Mouse (Mus musculus) lung, embryonic 16.5 days (tissue): Measurements from ENCODE around the gene Zbtb9. TPM values are rescaled to one million over a fixed set of nuclear protein-coding genes. Genes with fewer than 3 reads are reported as not detected.

Source experiments
- ATAC-seq: fragments of 200-750 bp; cut with Nextera tagmentation; 2 replicates; pipeline ENCODE4 v1.8.0; 2017; ENCODE audit warnings: low read depth, mild to moderate bottlenecking, moderate library complexity
- H3K27ac ChIP-seq: fragments of 300-500 bp; sonication (generic); 2 replicates; pipeline ENCODE4 v1.5.1; 2014; ENCODE audit warnings: mild to moderate bottlenecking, control low read depth, low read length
- H3K27me3 ChIP-seq: fragments of 300-500 bp; sonication (generic); 2 replicates; pipeline ENCODE4 v1.6.1; 2014; ENCODE audit warnings: low read depth, low read length, mixed read lengths; ENCODE audit not compliant: control insufficient read depth, insufficient read depth
- H3K36me3 ChIP-seq: fragments of 300-500 bp; sonication (generic); 2 replicates; pipeline ENCODE4 v1.6.1; 2014; ENCODE audit warnings: low read length; ENCODE audit not compliant: control insufficient read depth, insufficient read depth
- H3K4me1 ChIP-seq: fragments of 300-500 bp; sonication (generic); replicated peaks from 2 replicates; pipeline ENCODE4 v1.6.1; 2014; ENCODE audit warnings: low read length, mixed read lengths; ENCODE audit not compliant: control insufficient read depth, insufficient read depth
- H3K4me2 ChIP-seq: fragments of 300-500 bp; sonication (generic); 2 replicates; pipeline ENCODE4 v1.6.1; 2014; ENCODE audit warnings: low read depth, low read length, control low read depth
- H3K4me3 ChIP-seq: fragments of 300-500 bp; sonication (generic); 2 replicates; pipeline ENCODE4 v1.5.1; 2014; ENCODE audit warnings: mild to moderate bottlenecking, low read length, control low read depth
- H3K9ac ChIP-seq: fragments of 300-500 bp; sonication (generic); 2 replicates; pipeline ENCODE4 v1.6.1; 2014; ENCODE audit warnings: low read length, control low read depth
- H3K9me3 ChIP-seq: fragments of 300-500 bp; sonication (generic); 2 replicates; pipeline ENCODE4 v1.6.1; 2016; ENCODE audit warnings: low read length; ENCODE audit not compliant: control insufficient read depth
- WGBS: fragments of 180-500 bp; shearing (Covaris S2); extraction: QIAGEN DNeasy Blood & Tissue Kit; methylation state at CpG from one replicate; pipeline ENCODE4 v1.1.7; 2014; 5-methylcytosine and 5-hydroxymethylcytosine counted together
- polyA plus RNA-seq: library from polyadenylated mRNA; unstranded; fragments of >200 nt; fragmentation: Nextera tagmentation; extraction: Ambion mirVana; gene quantifications from 2 replicates; pipeline ENCODE4 v1.2.1, GENCODE M21; 2015

The Zbtb9 gene
- polyA plus RNA-seq, 1 experiment from 2014 or later, result 17.1 TPM

GRCm38 (mm10) chr17:26945824-26946495 lies 27.0 kb upstream of the Zbtb9 start:
- Histone ChIP-seq H3K36me3 (no peaks in the 10 kb centered on the region), H3K4me1 (peaks cover 27% of the 10 kb centered on the region), H3K27ac (peak overlapping the region; percentile 58), H3K9me3 (no peaks in the 10 kb centered on the region), H3K27me3 (no peaks in the 10 kb centered on the region), H3K9ac (peak overlapping the region; percentile 72), H3K4me2 (peak overlapping the region; percentile 79), H3K4me3 (peak overlapping the region; percentile 53)
- ATAC-seq, result no peak
- WGBS, result 35% methylated on average over 13 of the region's 13 CpGs

- Histone ChIP-seq H3K27me3 (no peaks in the 10 kb centered on the region), H3K4me3 (peak overlapping the region; percentile 53), H3K4me1 (peaks cover 33% of the 10 kb centered on the region), H3K4me2 (peak overlapping the region; percentile 79), H3K27ac (peak overlapping the region; percentile 58), H3K9me3 (no peaks in the 10 kb centered on the region), H3K36me3 (no peaks in the 10 kb centered on the region), H3K9ac (peak overlapping the region; percentile 72)
- 2% methylated on average over 36 of the region's 37 CpGs for WGBS
- peak; percentile 67 for ATAC-seq
Measured at GRCm38 (mm10) chr17:26946567-26946966, 26.4 kb upstream of the Zbtb9 start.

- Histone ChIP-seq H3K9me3 (no peaks in the 10 kb centered on the region), H3K9ac (no peak overlapping the region), H3K4me2 (peak overlapping the region; percentile 79), H3K27ac (no peak overlapping the region), H3K4me1 (peaks cover 40% of the 10 kb centered on the region), H3K27me3 (no peaks in the 10 kb centered on the region), H3K4me3 (no peak overlapping the region), H3K36me3 (no peaks in the 10 kb centered on the region)
- ATAC-seq, result no peak
- WGBS, result 54% methylated on average over 12 of the region's 12 CpGs
Measured at GRCm38 (mm10) chr17:26947231-26948100, 25.5 kb upstream of the Zbtb9 start.

- peak overlapping the region; percentile 64 for H3K27ac ChIP-seq
- ATAC-seq, result peak; percentile 15; the same call in 1 of the 2 replicates
- under 1% methylated on average over 24 of the region's 87 CpGs for WGBS
- peak overlapping the region; percentile 92 for H3K4me2 ChIP-seq
- H3K4me3 ChIP-seq, result peak overlapping the region; percentile 71
- H3K4me1 ChIP-seq, result peaks cover 48% of the 10 kb centered on the region
- no peaks in the 10 kb centered on the region for H3K36me3 ChIP-seq
- no peaks in the 10 kb centered on the region; the same call in 1 of the 2 replicates for H3K27me3 ChIP-seq
- no peaks in the 10 kb centered on the region for H3K9me3 ChIP-seq
- peak overlapping the region; percentile 74 for H3K9ac ChIP-seq
Measured at GRCm38 (mm10) chr17:26948316-26949050, 24.5 kb upstream of the Zbtb9 start.

- H3K4me1 ChIP-seq, result peaks cover 53% of the 10 kb centered on the region
- no peaks in the 10 kb centered on the region; the same call in 1 of the 2 replicates for H3K27me3 ChIP-seq
- no peak overlapping the region for H3K27ac ChIP-seq
- H3K9ac ChIP-seq, result peak overlapping the region; percentile 74
- 7% methylated on average over 13 of the region's 14 CpGs for whole genome bisulfite sequencing
- H3K9me3 ChIP-seq, result no peaks in the 10 kb centered on the region
- H3K36me3 ChIP-seq, result no peaks in the 10 kb centered on the region
- ATAC-seq, result peak; percentile 13; the same call in 1 of the 2 replicates
- H3K4me2 ChIP-seq, result peak overlapping the region; percentile 92
- peak overlapping the region; percentile 71 for H3K4me3 ChIP-seq
Measured at GRCm38 (mm10) chr17:26949051-26949577, 23.9 kb upstream of the Zbtb9 start.

GRCm38 (mm10) chr17:26949866-26950265 lies 23.1 kb upstream of the Zbtb9 start:
- ATAC-seq, result no peak
- no peaks in the 10 kb centered on the region for H3K36me3 ChIP-seq
- H3K27ac ChIP-seq, result no peak overlapping the region
- H3K27me3 ChIP-seq, result no peaks in the 10 kb centered on the region; the same call in 1 of the 2 replicates
- peak overlapping the region; percentile 92; the same call in 1 of the 2 replicates for H3K4me2 ChIP-seq
- no peaks in the 10 kb centered on the region for H3K9me3 ChIP-seq
- 38% methylated on average over 5 of the region's 5 CpGs for WGBS
- no peak overlapping the region for H3K9ac ChIP-seq
- H3K4me3 ChIP-seq, result no peak overlapping the region
- peaks cover 53% of the 10 kb centered on the region for H3K4me1 ChIP-seq

- H3K4me1 ChIP-seq, result peaks cover 53% of the 10 kb centered on the region
- peak overlapping the region; percentile 45 for H3K4me3 ChIP-seq
- peak overlapping the region; percentile 9; the same call in 1 of the 2 replicates for H3K27ac ChIP-seq
- H3K9ac ChIP-seq, result peak overlapping the region; percentile 53
- no peaks in the 10 kb centered on the region for H3K9me3 ChIP-seq
- WGBS, result 20% methylated on average over 7 of the region's 7 CpGs
- no peaks in the 10 kb centered on the region for H3K36me3 ChIP-seq
- peak overlapping the region; percentile 59 for H3K4me2 ChIP-seq
- ATAC-seq, result no peak
- no peaks in the 10 kb centered on the region; the same call in 1 of the 2 replicates for H3K27me3 ChIP-seq
Measured at GRCm38 (mm10) chr17:26950560-26951288, 22.2 kb upstream of the Zbtb9 start.

GRCm38 (mm10) chr17:26951406-26951805 lies 21.6 kb upstream of the Zbtb9 start:
- H3K4me1 ChIP-seq, result peaks cover 47% of the 10 kb centered on the region
- H3K27ac ChIP-seq, result no peak overlapping the region
- H3K36me3 ChIP-seq, result no peaks in the 10 kb centered on the region
- peak overlapping the region; percentile 45 for H3K4me3 ChIP-seq
- no peaks in the 10 kb centered on the region; the same call in 1 of the 2 replicates for H3K27me3 ChIP-seq
- under 1% methylated on average over 11 of the region's 11 CpGs for WGBS
- no peaks in the 10 kb centered on the region for H3K9me3 ChIP-seq
- ATAC-seq, result peak; percentile 59
- H3K4me2 ChIP-seq, result peak overlapping the region; percentile 59
- H3K9ac ChIP-seq, result peak overlapping the region; percentile 53
